Mouse (Mus musculus): ENCODE measurements around the gene Shb. TPM values are rescaled to one million over a fixed set of nuclear protein-coding genes. Genes with fewer than 3 reads are reported as not detected.

Gene Shb
- polyA plus RNA-seq, 1 experiment: not detected

DNA sequence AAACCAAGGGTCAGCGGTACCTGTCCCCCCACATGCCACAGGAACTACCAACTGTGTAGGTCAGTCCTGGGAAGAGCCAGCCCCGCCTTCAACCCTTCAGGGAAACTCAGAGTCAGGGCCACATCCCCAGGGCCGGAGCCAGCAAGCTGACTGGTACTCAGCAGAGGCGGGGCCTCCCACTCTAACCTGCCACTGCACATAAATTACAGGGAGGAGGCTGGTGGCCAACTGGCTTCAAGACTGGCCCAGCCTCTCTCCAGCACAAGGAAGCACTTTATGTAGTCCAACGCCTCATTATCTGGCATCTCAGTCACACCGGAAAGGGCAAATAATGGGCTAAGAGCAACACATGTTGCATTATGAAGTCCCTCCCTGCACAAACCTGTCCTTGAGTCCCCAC is 22.1 kb downstream of the Shb start:
- Histone ChIP-seq H3K4me1 (ENCODE audit: control insufficient read depth, insufficient read depth, low read length) (peaks cover 71% of the 10 kb centered on the region), H3K4me3 (ENCODE audit: insufficient read depth, low read depth, low read length) (no peak overlapping the region), H3K27ac (ENCODE audit: insufficient read depth, low read depth, low read length) (no peak overlapping the region)
- WGBS: 47% methylated on average over 6 of the region's 6 CpGs
- TF ChIP-seq POLR2A (IDR thresholded peaks at IDR 0.05; ENCODE audit: insufficient read depth, low read depth, low read length): no peak
- no peak for TF ChIP-seq CTCF (IDR thresholded peaks at IDR 0.05; ENCODE audit: insufficient read depth, low read depth, low read length)

DNA sequence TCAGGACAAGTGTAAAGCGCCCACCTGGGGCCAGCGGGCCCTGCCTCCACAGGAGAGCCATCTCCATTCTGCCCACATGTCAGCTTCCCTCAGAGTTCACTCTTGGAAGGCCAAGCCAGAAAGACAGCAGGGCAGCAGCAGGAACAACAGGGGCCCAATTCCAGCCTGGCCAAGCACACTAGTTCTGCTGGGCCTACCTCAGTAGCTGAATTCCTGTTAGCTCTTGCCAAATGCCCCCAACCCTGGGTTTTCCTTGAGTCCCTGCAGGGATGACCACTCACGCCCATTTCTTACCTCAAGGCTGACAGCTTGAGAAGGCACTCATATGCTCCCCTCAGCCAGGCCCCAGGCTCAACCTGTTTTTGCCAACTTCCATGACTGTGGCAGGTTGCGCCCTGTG is 22.9 kb downstream of the Shb start:
- Histone ChIP-seq H3K27ac (ENCODE audit: insufficient read depth, low read depth, low read length) (peak overlapping the region; percentile 96; the same call in 1 of the 2 replicates), H3K4me1 (ENCODE audit: control insufficient read depth, insufficient read depth, low read length) (peaks cover 72% of the 10 kb centered on the region), H3K4me3 (ENCODE audit: insufficient read depth, low read depth, low read length) (no peak overlapping the region)
- TF ChIP-seq CTCF (IDR thresholded peaks at IDR 0.05; ENCODE audit: insufficient read depth, low read depth, low read length): no peak
- TF ChIP-seq POLR2A (IDR thresholded peaks at IDR 0.05; ENCODE audit: insufficient read depth, low read depth, low read length): no peak
- WGBS: 87% methylated on average over 4 of the region's 4 CpGs

DNA sequence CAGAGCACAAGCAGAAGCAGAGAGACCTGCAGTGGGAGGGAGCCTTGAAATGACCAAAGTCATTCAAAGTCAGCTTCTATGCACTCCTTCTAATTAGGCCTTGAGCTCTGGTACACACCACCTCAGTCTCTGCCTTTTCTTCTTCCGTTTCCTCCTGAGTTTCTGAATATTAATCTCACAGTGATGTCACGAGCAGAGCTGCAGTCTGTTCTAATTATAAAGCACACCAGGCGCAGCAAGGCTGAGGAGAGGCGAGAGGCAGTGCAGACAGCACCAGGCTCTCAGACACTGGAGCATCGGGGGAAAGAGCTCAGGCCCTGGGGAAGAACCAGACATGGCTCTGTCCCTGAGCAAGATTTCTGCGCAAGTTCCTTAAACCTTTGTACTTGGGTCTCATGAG is 23.8 kb downstream of the Shb start:
- 21% methylated on average over 6 of the region's 6 CpGs for WGBS
- Histone ChIP-seq H3K4me1 (ENCODE audit: control insufficient read depth, insufficient read depth, low read length) (peaks cover 72% of the 10 kb centered on the region), H3K27ac (ENCODE audit: insufficient read depth, low read depth, low read length) (peak overlapping the region; percentile 96), H3K4me3 (ENCODE audit: insufficient read depth, low read depth, low read length) (no peak overlapping the region)
- TF ChIP-seq CTCF (IDR thresholded peaks at IDR 0.05; ENCODE audit: insufficient read depth, low read depth, low read length) (no peak), POLR2A (IDR thresholded peaks at IDR 0.05; ENCODE audit: insufficient read depth, low read depth, low read length) (no peak)

DNA sequence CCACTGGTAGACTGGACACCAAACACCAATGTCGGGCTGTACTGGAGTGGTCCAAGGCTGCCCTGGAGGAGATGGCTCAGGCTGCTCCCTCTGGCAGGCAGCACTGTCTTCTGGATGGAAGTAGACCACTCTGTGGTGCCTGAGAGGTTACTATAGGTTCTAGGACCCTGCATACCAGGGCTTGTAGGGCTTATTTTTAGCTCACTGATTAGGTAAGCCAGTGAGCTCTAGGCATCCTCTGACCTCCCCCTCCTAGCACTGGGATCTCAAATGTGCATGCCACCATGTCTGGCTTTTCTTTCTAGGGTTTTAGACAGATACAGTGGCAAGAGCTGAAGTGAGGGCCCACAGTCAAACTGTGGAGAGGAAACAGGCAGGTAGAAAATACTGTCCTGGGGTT is 24.8 kb downstream of the Shb start:
- peaks cover 74% of the 10 kb centered on the region for H3K4me1 ChIP-seq (ENCODE audit: control insufficient read depth, insufficient read depth, low read length)
- TF ChIP-seq CTCF (IDR thresholded peaks at IDR 0.05; ENCODE audit: insufficient read depth, low read depth, low read length) (no peak), POLR2A (IDR thresholded peaks at IDR 0.05; ENCODE audit: insufficient read depth, low read depth, low read length) (no peak)

DNA sequence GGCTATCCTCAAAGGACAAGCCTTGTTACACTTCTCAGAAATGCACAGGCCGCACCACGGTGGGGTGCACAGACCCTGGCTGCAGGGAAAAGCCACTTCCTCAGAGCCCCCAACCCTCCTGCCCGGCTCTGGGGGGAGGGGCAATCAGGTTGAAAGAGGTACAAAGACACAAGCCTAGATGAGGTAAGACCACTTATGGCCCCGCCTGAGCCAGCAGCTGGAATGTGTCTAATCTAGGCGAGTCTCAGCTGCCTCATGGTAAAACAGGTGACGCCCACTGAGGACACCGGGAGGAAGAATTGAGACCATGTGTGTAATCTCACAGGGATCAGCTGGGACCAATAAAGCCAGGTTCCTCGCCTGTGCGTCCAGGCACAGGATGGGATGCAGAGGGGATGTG is 25.2 kb downstream of the Shb start:
- H3K4me1 ChIP-seq (ENCODE audit: control insufficient read depth, insufficient read depth, low read length): peaks cover 75% of the 10 kb centered on the region
- H3K27ac ChIP-seq (ENCODE audit: insufficient read depth, low read depth, low read length): peak overlapping the region; percentile 58; the same call in 1 of the 2 replicates
- H3K4me3 ChIP-seq (ENCODE audit: insufficient read depth, low read depth, low read length): no peak overlapping the region
- no peak for TF ChIP-seq CTCF (IDR thresholded peaks at IDR 0.05; ENCODE audit: insufficient read depth, low read depth, low read length)
- no peak for TF ChIP-seq POLR2A (IDR thresholded peaks at IDR 0.05; ENCODE audit: insufficient read depth, low read depth, low read length)
- WGBS: 70% methylated on average over 9 of the region's 9 CpGs

More for the DNA sequence above, 24.8 kb downstream of the Shb start:
- H3K4me3 ChIP-seq (ENCODE audit: insufficient read depth, low read depth, low read length): no peak overlapping the region
- WGBS: 88% methylated on average over 1 of the region's 1 CpGs
- H3K27ac ChIP-seq (ENCODE audit: insufficient read depth, low read depth, low read length): peak overlapping the region; percentile 58; the same call in 1 of the 2 replicates

DNA sequence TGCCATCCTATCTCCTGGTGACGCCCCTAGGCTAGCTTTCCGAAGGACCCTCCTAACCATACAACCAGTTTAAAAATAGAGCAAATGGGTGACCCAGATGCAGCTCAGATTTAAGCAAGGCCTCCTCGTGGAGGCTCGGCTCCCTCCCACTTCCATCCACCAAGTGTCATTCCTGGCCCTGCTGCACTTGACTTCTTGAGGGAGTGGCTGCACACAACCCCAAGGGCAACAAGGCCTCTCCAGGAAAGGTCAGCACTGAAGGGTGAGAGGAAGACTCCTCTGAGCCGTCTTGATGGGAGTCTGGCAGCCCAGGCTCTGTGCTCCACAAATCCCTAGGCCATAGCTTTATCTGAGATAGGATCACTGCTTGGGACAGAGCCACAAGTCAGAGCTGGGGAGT is 25.7 kb downstream of the Shb start:
- Histone ChIP-seq H3K4me1 (ENCODE audit: control insufficient read depth, insufficient read depth, low read length) (peaks cover 80% of the 10 kb centered on the region), H3K27ac (ENCODE audit: insufficient read depth, low read depth, low read length) (peak overlapping the region; percentile 6; the same call in 1 of the 2 replicates), H3K4me3 (ENCODE audit: insufficient read depth, low read depth, low read length) (no peak overlapping the region)
- 36% methylated on average over 5 of the region's 5 CpGs for WGBS
- no peak for TF ChIP-seq CTCF (IDR thresholded peaks at IDR 0.05; ENCODE audit: insufficient read depth, low read depth, low read length)
- TF ChIP-seq POLR2A (IDR thresholded peaks at IDR 0.05; ENCODE audit: insufficient read depth, low read depth, low read length): no peak

DNA sequence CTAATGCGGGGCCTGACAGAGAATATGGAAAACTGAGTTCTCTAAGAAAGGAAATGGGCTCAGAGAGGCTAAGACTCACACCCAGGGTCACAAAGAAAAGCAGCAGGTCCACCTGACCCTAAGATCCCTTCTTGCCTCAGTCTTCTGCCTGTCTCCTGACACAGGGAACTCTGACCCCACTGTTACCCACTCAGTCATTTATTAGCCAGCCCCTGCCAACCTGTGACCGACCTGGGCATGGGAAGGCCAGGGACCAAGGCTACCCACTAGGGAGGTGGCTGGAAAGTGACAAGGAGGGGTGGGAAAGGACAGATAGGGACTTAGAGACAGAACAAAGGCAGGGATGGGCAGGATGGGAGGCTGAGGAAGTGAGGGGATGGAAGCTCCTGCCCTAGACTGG is 26.6 kb downstream of the Shb start:
- TF ChIP-seq POLR2A (IDR thresholded peaks at IDR 0.05; ENCODE audit: insufficient read depth, low read depth, low read length) (no peak), CTCF (IDR thresholded peaks at IDR 0.05; ENCODE audit: insufficient read depth, low read depth, low read length) (no peak)
- Histone ChIP-seq H3K27ac (ENCODE audit: insufficient read depth, low read depth, low read length) (no peak overlapping the region), H3K4me3 (ENCODE audit: insufficient read depth, low read depth, low read length) (no peak overlapping the region), H3K4me1 (ENCODE audit: control insufficient read depth, insufficient read depth, low read length) (peaks cover 83% of the 10 kb centered on the region)
- WGBS: 94% methylated on average over 2 of the region's 2 CpGs

DNA sequence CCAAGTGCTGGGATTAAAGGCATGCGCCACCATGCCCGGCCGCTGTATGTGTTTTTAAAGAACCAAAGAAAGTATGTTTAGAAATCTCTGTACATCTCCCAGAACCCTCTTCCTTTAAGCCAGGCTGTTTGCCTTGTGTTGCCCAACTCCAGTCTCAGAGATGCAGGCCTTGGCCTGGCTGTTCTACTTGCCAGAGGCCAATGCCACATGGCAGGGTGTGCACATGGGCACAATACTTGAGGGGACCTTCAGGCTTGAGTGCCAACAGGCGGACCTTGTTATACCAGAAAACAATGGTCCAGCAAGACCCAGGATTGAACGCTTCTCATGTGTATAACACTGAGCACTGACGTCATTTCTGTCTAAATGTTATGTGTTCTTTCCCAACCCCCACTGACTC is 27.1 kb downstream of the Shb start:
- 89% methylated on average over 6 of the region's 6 CpGs for WGBS
- TF ChIP-seq POLR2A (IDR thresholded peaks at IDR 0.05; ENCODE audit: insufficient read depth, low read depth, low read length) (no peak), CTCF (IDR thresholded peaks at IDR 0.05; ENCODE audit: insufficient read depth, low read depth, low read length) (no peak)
- H3K4me1 ChIP-seq (ENCODE audit: control insufficient read depth, insufficient read depth, low read length): peaks cover 86% of the 10 kb centered on the region
- H3K4me3 ChIP-seq (ENCODE audit: insufficient read depth, low read depth, low read length): no peak overlapping the region
- no peak overlapping the region for H3K27ac ChIP-seq (ENCODE audit: insufficient read depth, low read depth, low read length)

DNA sequence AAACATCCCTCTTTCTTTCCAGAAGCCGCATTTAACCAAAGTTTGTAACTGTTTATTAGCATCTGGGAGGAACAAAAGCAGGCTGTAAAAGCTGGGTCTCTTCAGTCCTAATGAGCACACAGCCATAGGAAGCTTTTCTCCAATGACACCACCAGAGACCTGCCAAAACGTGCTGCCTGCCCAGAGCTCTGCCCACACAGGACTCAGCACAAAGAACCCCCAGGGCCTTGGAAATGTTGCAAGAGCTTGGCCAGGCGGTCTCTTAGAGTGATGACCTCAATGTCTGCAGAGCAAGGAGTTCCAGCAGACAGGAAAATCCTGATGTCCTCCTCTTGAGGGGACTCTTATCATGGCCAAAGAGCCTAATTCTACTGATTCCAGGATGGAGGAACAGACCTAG is 28.5 kb downstream of the Shb start:
- peaks cover 81% of the 10 kb centered on the region for H3K4me1 ChIP-seq (ENCODE audit: control insufficient read depth, insufficient read depth, low read length)
- peak overlapping the region; percentile 75 for H3K27ac ChIP-seq (ENCODE audit: insufficient read depth, low read depth, low read length)
- no peak overlapping the region for H3K4me3 ChIP-seq (ENCODE audit: insufficient read depth, low read depth, low read length)
- TF ChIP-seq POLR2A (IDR thresholded peaks at IDR 0.05; ENCODE audit: insufficient read depth, low read depth, low read length) (no peak), CTCF (IDR thresholded peaks at IDR 0.05; ENCODE audit: insufficient read depth, low read depth, low read length) (no peak)
- 20% methylated on average over 3 of the region's 3 CpGs for WGBS

DNA sequence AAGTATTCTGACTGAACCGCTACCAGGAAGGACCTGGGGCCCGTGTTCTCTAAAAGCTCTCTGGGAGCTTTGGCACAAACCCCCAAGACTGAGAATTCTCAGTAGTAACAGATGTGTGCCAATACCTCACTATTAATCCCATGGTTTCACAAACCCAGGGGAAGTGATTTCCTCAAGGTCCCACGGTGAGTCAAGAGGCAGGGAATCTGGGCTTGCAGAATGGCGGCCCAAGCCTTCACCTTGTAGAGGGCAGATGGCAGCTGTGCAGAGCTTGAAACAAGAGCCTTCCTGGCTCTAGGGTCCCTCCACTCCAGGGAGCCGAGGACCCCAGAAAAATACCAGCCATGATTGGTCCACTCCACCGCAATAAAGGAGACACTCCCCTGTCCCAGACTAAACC is 28.9 kb downstream of the Shb start:
- H3K4me3 ChIP-seq (ENCODE audit: insufficient read depth, low read depth, low read length): no peak overlapping the region
- no peak overlapping the region for H3K27ac ChIP-seq (ENCODE audit: insufficient read depth, low read depth, low read length)
- H3K4me1 ChIP-seq (ENCODE audit: control insufficient read depth, insufficient read depth, low read length): peaks cover 82% of the 10 kb centered on the region
- TF ChIP-seq POLR2A (IDR thresholded peaks at IDR 0.05; ENCODE audit: insufficient read depth, low read depth, low read length) (no peak), CTCF (IDR thresholded peaks at IDR 0.05; ENCODE audit: insufficient read depth, low read depth, low read length) (no peak)
- 46% methylated on average over 6 of the region's 6 CpGs for WGBS
